Mouse (Mus musculus) 416B (cell line): ENCODE measurements at regions not wholly inside any gene's neighbourhood (a gene's known extent, or its start where the extent isn't known, plus 50 kb on each side); places are given as distances from the start of the nearest gene placed in this dataset.
A peak's percentile ranks its signal among the peaks of the same experiment; 100 is the strongest.

Experiments
- DNase-seq: peaks from one replicate; pipeline ENCODE4 v3.0.0; 2011; ENCODE audit warnings: low read depth

- DNase-seq: no peak
Measured at GRCm38 (mm10) chr3:131919476-131919875, 165.6 kb upstream of the Dkk2 start.

- DNase-seq: peak; percentile 71
Measured at GRCm38 (mm10) chr3:131921161-131921560, 163.9 kb upstream of the Dkk2 start.

- DNase-seq: peak; percentile 5
Measured at GRCm38 (mm10) chr3:131922733-131923132, 162.4 kb upstream of the Dkk2 start.

GRCm38 (mm10) chr3:131940896-131941295, 144.2 kb upstream of the Dkk2 start:
- DNase-seq: no peak

- DNase-seq: no peak
Measured at GRCm38 (mm10) chr3:131941961-131942753, 142.9 kb upstream of the Dkk2 start.

- no peak for DNase-seq
Measured at GRCm38 (mm10) chr3:131943436-131943835, 141.7 kb upstream of the Dkk2 start.

- DNase-seq: no peak
Measured at GRCm38 (mm10) chr3:131955771-131956170, 129.3 kb upstream of the Dkk2 start.

- DNase-seq: no peak
Measured at GRCm38 (mm10) chr3:131960636-131961035, 124.5 kb upstream of the Dkk2 start.

GRCm38 (mm10) chr3:131961571-131961970, 123.5 kb upstream of the Dkk2 start:
- no peak for DNase-seq

- DNase-seq: no peak
Measured at GRCm38 (mm10) chr3:131962870-131963269, 122.2 kb upstream of the Dkk2 start.

GRCm38 (mm10) chr3:131964952-131965351, 120.1 kb upstream of the Dkk2 start:
- no peak for DNase-seq

GRCm38 (mm10) chr3:131965456-131966160, 119.5 kb upstream of the Dkk2 start:
- peak; percentile 39 for DNase-seq

GRCm38 (mm10) chr3:131967288-131967687, 117.8 kb upstream of the Dkk2 start:
- DNase-seq: no peak

GRCm38 (mm10) chr3:131970827-131971226, 114.3 kb upstream of the Dkk2 start:
- no peak for DNase-seq

- DNase-seq: peak; percentile 83
Measured at GRCm38 (mm10) chr3:131975940-131976628, 109.0 kb upstream of the Dkk2 start.

- DNase-seq: no peak
Measured at GRCm38 (mm10) chr3:131983292-131983691, 101.8 kb upstream of the Dkk2 start.

GRCm38 (mm10) chr3:131998838-131999613, 86.1 kb upstream of the Dkk2 start:
- DNase-seq: no peak

GRCm38 (mm10) chr3:132006191-132006590, 78.9 kb upstream of the Dkk2 start:
- DNase-seq: no peak

- DNase-seq: no peak
Measured at GRCm38 (mm10) chr3:132006912-132007311, 78.2 kb upstream of the Dkk2 start.

GRCm38 (mm10) chr3:132007356-132007755, 77.7 kb upstream of the Dkk2 start:
- DNase-seq: no peak

- DNase-seq: no peak
Measured at GRCm38 (mm10) chr3:132015205-132015604, 69.9 kb upstream of the Dkk2 start.
